Mouse (Mus musculus) embryonic stem cell, embryonic (primary cell): Measurements from ENCODE around the gene Map3k5.

Experiments
- CTCF ChIA-PET, 4 experiments: fragments of 300-600 bp in 2 of 4; fragments of 350-600 bp in 2 of 4; sonication (Branson Sonifier 250); formaldehyde crosslinking; loops; one replicate each; lab custom pipeline; 2022; ENCODE audit warnings: inconsistent platforms in 2 of 4; lab: Charles Lee
- POLR2A ChIA-PET, 4 experiments: fragments of 300-600 bp in 2 of 4; fragments of 350-600 bp in 2 of 4; sonication (Branson Sonifier 250); formaldehyde crosslinking; loops; one replicate each; lab custom pipeline; 2022; ENCODE audit warnings: antibody characterized with exemption in 4 of 4, inconsistent platforms in 1 of 4; lab: Charles Lee

The Map3k5 gene

DNA sequence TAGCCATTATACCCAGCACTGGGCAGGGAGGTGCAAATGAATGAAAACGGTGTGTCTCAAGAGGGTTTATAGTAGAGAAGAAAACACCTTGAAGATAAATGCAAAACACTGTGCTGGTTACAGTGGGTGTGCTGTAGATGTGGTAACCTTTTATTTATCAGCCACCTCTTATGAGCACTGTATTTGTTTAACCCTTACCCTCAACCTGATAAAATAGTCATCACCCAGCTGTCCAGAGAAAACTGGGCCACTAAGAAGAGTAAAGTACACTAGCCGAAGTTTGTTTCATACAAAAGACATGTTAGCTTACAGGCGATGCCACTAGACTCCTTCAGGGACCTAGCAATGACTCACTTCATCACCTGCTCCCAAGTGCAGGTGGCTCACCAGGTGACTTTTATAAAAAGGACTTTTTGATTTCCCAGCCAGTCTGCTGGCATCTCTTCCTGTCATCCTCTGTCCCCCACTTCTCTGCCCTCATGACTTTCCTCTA is 235.0 kb downstream of the Map3k5 start:
- CTCF ChIA-PET = interaction anchor here (0.6 to 2.7 kb wide), 7 partner anchors 11 to 47 kb away, joined by 3 to 14 read pairs (median 9); partner anchors contain the start of gene Map7 (in 3 of the 4)
- POLR2A ChIA-PET = interaction anchor here in 2 of 4 experiments (0.9 to 2.5 kb wide), 7 partner anchors 10 to 21 kb away, joined by 3 to 19 read pairs (median 5); partner anchors contain the start of gene Map7 (in 1 of the 2)

DNA sequence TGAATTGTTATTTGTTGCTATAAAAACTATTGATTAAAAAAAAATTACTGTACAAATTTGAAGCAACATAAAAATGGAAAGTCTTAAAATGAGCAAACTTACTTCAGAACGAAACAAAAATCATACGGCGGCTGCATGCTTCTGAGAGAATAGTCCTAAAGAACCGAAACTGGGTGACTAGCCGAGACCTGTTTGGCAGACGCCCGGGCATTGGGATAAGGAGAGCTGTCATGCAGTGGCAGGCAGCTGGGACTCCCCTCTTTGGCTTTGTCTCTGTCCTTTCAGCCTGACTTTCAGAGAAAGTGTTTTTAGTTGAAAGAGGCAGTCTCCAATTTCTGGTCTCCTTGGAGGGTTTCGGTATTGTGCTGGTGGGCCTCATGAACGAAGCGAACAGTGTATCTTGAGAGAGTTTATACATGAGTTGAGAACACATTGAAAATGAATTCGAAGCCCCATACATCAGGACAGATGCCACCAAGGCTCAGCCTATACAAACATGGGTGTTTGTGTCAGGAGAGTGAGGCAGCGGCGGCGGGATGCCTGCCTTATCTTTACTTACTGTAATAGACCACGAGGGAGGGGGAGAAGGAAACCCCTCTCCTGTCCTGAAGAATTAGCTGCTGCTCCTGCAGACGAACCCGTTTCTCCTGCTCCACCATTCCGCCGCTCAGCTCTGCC is 235.8 kb downstream of the Map3k5 start:
- ChIA-PET POLR2A (interaction anchor here (0.6 to 2.5 kb wide), 20 partner anchors 9 to 809 kb away, joined by 3 to 19 read pairs (median 4); partner anchors contain the start of gene Map7 (in 3 of the 4)), CTCF (interaction anchor here (0.6 to 2.7 kb wide), 31 partner anchors 9 to 462 kb away, joined by 3 to 14 read pairs (median 4); partner anchors contain the start of gene Map7 (in 4 of the 4))

DNA sequence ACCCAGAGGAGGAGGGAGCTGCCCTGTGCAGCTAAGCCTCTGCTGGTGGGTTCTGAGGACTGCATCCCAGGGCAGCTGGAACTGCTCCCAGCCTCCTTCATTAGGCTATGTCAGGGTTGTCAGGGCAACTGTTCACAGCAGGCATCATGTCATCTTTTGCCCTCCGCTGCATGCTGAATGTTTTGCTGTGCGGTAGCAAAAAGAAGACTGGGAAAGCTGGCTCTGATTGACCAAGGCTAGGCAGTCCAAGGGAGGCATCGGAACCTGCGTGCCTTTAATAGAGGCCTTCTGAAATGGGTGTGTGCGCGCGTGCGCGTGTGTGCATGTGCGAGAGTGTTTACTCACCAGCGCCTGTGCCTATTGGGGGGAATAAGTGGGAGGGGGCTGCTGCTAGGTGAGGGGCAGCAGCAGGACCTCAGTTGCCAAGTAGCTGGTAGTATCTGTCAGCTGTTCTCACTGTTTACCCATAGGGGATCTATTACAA is 236.4 kb downstream of the Map3k5 start:
- POLR2A ChIA-PET = interaction anchor here (0.6 to 2.5 kb wide), 24 partner anchors 8 to 810 kb away, joined by 3 to 19 read pairs (median 4); partner anchors contain the start of genes Map7 (in 3 of the 4) and Mtfr2 (in 1 of the 4)
- CTCF ChIA-PET = interaction anchor here (0.6 to 2.7 kb wide), 31 partner anchors 8 to 462 kb away, joined by 3 to 14 read pairs (median 4); partner anchors contain the start of gene Map7 (in 4 of the 4)

DNA sequence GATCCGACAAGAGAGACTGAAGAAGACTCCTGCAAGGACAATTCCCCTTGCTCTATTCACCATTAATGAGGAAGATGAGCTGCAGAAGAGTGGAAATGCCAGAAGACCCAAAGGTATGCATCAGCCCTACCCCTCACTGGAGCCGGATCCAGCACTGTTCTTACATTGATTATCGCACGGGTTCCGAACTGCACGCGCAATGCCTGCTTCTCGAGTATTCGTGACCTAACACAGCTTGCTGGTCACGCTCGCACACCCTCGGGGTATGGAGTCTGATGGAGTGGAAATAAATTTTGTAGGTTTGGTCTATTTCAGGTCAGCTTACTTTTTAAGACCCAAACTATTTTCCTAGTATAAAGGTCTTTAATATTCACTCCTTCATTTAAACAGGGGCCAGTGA is 236.9 kb downstream of the Map3k5 start:
- POLR2A ChIA-PET = interaction anchor here (0.8 to 2.5 kb wide), 21 partner anchors 8 to 264 kb away, joined by 3 to 19 read pairs (median 4); partner anchors contain the start of genes Map7 (in 2 of the 4) and Mtfr2 (in 1 of the 4)

DNA sequence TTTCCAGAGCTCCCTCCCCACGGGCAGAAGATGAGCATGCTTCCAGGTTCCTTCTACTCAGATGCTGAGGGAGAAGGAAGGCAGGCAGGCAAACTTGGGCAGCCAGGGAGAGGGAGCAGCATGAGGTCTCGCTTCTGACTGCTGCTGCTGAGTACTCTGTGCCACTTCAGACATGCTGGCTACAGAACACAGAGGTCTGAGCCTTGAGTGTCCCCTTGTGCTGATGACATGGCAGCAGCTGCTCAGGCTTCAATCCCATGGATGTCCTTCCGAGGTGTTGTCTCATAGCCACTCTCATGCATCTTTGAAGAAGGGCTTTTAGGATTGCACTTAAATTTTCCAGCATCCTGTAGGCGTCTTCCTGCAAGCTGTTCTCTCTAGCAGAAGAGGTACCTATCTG is 237.5 kb downstream of the Map3k5 start:
- ChIA-PET CTCF (interaction anchor here in 3 of 4 experiments (0.6 to 2.7 kb wide), 6 partner anchors 18 to 1277 kb away, joined by 3 to 14 read pairs (median 8); partner anchors contain the start of gene Map7 (in 2 of the 3)), POLR2A (interaction anchor here in 2 of 4 experiments (0.8 to 2.5 kb wide), 11 partner anchors 10 to 176 kb away, joined by 3 to 19 read pairs (median 7); partner anchors contain the start of genes Map7 (in 2 of the 2) and Mtfr2 (in 1 of the 2))

More for the DNA sequence above, 236.9 kb downstream of the Map3k5 start:
- CTCF ChIA-PET = interaction anchor here (0.6 to 2.7 kb wide), 17 partner anchors 7 to 1277 kb away, joined by 3 to 14 read pairs (median 5); partner anchors contain the start of gene Map7 (in 4 of the 4)

DNA sequence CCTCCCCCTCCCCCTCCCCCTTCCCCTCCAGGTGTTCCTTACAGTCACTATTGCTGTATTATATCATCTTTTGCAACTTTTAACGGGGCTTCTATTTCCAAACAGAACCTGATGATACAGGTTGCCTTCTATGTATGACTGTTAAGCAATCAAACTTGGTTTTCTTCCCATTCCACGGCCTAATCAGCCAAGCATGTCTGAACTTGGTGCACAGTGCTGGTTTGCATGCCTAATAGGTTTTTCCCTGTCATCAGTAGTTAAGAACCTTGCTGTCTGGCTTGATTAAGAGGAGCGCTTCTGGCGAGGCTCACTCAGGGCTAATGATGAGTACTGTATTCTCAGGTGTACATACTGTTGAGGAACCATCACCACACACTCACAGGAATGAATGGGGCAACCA is 239.5 kb downstream of the Map3k5 start:
- ChIA-PET CTCF (interaction anchor here in 1 of 4 experiments (1.3 kb wide), 1 partner anchor 25 kb away, joined by 3 read pairs; the partner anchor contains the start of gene Map7), POLR2A (interaction anchor here in 3 of 4 experiments (0.8 to 1.3 kb wide), 3 partner anchors 11 to 16 kb away, joined by 3 read pairs; no protein-coding TSS in a partner anchor)

DNA sequence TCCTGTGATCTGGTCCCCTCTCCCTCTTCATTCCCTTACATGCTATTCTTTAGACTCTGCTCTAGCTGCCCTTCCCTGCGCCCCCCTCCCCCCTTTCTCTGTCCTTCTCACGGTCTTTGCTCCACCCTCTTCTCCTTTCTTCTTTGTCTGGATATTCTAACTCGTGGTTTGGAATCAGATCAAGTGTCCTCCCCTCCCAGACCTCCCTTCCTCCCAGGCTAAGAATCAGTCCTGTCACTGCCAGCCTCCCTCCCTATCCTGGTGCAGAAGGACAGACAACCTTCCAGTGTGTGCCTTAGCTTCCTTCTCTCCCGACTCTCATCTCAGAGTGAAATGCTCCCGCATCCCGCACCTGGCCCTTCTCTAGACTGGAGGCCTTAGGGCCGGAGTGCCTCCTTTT is 241.8 kb downstream of the Map3k5 start:
- POLR2A ChIA-PET = interaction anchor here (0.7 to 3.3 kb wide), 20 partner anchors 9 to 138 kb away, joined by 3 to 16 read pairs (median 4); partner anchors contain the start of genes Bclaf1 (in 1 of the 4) and Map7 (in 1 of the 4)
- CTCF ChIA-PET = no interaction called here

DNA sequence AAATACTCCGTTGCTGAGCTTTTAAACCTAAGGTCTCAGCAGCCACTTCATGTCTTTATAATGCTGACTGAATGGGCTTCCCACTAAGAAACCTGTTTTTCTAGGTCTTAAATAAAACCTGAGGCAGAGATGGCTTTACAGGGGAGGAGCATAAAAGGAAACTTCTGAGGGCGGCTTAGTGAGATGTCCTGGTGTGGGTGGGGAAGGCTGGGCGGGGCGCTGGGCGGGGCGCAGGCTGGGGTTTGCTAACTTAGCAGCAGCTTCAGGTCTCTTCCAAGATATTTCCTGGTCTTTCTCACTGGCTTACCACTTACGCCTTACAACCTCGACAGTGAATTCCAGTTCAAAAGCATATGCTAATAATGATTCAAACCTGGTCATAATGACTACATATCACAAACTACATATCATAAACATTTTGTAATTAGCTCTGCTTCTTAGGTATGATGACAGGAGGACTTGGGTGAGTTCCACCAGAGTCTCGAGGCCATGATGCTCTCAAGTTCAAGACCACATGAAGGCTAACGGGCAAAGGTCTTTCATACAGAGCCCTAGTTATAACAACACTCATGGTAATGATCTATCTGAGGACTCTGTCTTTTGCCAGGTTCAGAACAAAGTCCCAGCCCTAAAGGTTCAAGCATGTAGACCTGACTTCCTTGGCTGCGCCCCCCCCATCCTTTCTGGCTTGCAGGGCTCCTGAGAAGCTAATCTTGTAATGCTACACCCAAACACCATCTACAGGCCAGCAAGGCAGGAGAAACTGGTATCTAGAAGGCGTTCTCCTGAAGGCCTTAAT is 244.7 kb downstream of the Map3k5 start:
- CTCF ChIA-PET = interaction anchor here in 1 of 4 experiments (1.5 to 2.2 kb wide), 2 partner anchors 8 to 30 kb away, joined by 3 to 8 read pairs; partner anchors contain the start of gene Map7
- POLR2A ChIA-PET = interaction anchor here (0.6 to 1.6 kb wide), 19 partner anchors 8 to 950 kb away, joined by 3 to 7 read pairs (median 3); no protein-coding TSS in a partner anchor

DNA sequence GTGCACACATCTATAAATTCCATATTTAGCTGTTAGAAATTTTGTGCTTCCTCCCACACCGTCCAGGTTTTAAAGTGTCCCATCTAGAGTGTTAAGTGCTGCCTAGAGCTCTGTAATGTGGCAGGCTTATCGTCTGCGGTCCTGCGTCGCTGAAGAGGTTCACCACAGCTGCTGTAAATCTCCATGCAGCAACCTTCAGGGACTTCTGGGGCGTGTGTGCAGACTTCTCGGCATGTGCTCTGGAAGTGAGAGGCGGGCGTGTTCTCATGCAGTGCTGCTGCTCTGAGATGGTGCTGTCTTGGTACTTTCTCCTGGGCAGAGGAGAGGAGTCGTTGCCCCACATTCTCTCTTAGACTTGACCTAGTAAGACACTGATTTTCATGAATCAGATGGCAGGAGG is 246.9 kb downstream of the Map3k5 start:
- ChIA-PET CTCF (interaction anchor here in 1 of 4 experiments (0.6 to 1.1 kb wide), 3 partner anchors 11 to 45 kb away, joined by 3 to 4 read pairs (median 3); partner anchors contain the start of gene Map7), POLR2A (interaction anchor here (0.6 to 2.1 kb wide), 11 partner anchors 10 to 132 kb away, joined by 3 to 7 read pairs (median 4); partner anchors contain the start of gene Bclaf1 (in 1 of the 4))

DNA sequence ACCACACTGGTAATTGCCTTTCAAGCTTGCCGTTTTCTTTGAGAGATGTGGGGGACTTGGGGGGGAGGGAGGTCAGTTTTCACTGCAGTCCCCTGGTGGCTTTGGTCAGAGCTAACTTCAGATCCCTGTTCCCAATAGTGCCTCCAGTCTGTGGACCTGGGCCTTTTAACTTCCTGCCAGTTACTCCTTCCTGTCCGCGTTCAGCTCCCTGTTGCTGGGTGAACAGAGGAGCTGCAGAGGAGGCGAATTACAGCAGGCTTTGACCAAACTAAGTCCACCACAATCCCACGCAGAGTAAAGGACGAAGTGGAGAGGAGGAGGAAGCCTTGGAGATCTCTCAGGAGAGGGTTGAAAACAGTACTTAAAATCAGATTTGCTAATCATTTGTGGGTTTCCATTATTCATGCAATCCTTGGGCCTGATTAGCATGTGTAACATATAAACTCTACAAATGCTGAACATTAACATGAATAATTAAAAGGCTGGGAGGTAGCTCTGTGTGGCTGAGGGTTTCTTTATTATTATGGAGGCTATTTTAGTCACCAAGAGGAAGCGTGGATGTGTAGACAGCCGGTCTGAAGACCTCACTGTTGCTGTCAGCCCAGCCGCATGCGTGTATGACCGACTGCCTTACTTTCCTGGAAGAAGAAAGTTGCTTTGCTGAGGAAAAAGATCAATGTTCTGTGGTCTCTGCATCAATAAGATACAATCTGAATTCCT is 247.6 kb downstream of the Map3k5 start:
- ChIA-PET POLR2A (interaction anchor here (0.6 to 2.1 kb wide), 14 partner anchors 11 to 131 kb away, joined by 3 to 7 read pairs (median 4); partner anchors contain the start of gene Bclaf1 (in 1 of the 4)), CTCF (interaction anchor here in 2 of 4 experiments (0.6 to 1.1 kb wide), 4 partner anchors 11 to 59 kb away, joined by 3 to 4 read pairs (median 3); partner anchors contain the start of gene Map7 (in 1 of the 2))

DNA sequence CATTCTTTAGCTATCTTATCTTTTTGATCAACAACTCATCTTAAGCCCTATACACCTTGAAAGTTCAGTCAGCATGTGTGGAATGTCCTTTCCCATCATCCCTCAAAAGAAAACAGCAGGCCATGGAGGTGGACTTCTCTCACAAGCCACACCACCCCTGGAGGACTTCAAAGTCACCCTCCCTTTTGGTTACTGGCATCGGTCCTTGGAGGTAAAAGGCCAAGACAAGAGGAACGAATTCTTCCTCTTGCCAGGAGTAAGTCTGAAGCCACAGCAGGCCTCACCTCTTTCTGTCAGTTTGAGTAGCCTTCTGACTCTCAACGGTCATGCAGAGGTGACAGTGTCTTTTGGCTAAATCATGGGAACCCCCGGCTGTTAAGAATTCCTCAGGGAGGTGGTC is 250.1 kb downstream of the Map3k5 start:
- ChIA-PET CTCF (no interaction called here), POLR2A (interaction anchor here in 2 of 4 experiments (0.8 to 1.3 kb wide), 3 partner anchors 11 to 128 kb away, joined by 3 to 4 read pairs (median 3); partner anchors contain the start of gene Bclaf1 (in 1 of the 2))

DNA sequence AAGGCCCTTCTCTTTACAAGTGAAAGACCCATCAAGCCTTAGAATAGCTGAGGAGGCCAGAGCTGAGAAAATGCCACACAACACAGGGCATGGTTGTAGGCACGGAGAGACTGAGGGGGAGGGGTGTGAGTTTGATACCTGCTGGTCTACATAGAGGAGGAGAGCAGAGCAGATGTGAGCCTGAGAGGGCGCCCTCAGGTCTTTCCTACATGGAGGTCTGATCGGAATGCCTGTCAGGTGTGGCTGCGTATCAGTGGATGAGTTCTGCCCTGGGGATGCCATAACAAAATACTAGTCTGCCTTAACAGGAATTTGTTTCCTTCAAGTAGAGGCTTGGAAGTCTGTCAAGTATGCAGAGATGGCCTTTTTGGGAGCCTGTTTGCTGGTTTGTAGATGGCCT is 251.0 kb downstream of the Map3k5 start:
- POLR2A ChIA-PET = interaction anchor here in 3 of 4 experiments (0.6 to 3.9 kb wide), 5 partner anchors 9 to 12 kb away, joined by 3 to 16 read pairs (median 3); no protein-coding TSS in a partner anchor
- CTCF ChIA-PET = no interaction called here

DNA sequence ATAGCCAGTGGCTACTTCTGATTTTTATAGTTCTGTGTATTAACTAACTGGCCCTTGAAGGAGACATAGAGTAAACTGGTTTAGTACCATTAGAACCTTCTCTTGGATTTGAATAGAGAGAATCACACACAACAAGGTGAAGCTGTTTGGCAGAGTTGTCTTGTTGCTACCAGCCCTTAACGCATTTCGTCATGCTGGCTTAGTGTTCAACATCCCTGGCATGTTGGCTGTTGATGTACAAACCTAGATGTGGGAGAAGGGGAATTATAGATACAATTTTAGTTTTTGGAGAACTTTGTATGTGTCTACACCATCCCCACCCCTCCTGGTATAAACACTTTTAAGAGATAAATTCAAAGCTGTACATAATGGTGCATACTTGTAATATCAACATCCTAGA is 251.5 kb downstream of the Map3k5 start:
- ChIA-PET POLR2A (interaction anchor here (0.6 to 5.4 kb wide), 11 partner anchors 10 to 127 kb away, joined by 3 to 27 read pairs (median 4); partner anchors contain the start of gene Bclaf1 (in 1 of the 4)), CTCF (interaction anchor here in 1 of 4 experiments (0.6 kb wide), 1 partner anchor 16 kb away, joined by 14 read pairs; no protein-coding TSS in a partner anchor)

DNA sequence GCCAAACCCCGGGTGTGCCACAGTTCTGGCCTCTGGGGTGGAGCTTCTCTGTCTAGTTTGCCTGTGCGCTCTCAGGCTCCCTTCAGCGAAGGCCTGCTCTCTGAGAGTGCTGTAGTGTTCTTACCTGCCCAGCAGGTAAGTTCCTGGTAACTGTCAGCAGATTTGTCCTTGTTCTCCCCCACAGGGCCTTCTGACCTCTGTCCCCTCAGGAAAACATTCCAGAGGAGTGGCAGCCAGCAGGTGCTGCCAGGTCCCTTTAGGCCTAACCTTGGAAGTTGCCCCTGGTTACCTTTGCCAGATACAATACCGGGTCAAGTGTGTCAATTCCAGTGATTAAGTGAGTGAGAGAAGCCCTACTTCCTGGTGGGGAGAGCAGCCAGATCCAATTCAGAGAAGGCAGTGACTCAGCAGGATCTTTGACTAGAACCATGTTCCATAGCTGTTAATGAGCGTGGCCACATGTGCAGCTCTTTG is 252.6 kb downstream of the Map3k5 start:
- ChIA-PET CTCF (interaction anchor here in 2 of 4 experiments (0.5 to 1.0 kb wide), 3 partner anchors 54 to 571 kb away, joined by 3 to 6 read pairs (median 3); no protein-coding TSS in a partner anchor), POLR2A (interaction anchor here (0.7 to 5.4 kb wide), 28 partner anchors 8 to 125 kb away, joined by 3 to 27 read pairs (median 4); partner anchors contain the start of genes Map7 (in 2 of the 4) and Bclaf1 (in 1 of the 4))

DNA sequence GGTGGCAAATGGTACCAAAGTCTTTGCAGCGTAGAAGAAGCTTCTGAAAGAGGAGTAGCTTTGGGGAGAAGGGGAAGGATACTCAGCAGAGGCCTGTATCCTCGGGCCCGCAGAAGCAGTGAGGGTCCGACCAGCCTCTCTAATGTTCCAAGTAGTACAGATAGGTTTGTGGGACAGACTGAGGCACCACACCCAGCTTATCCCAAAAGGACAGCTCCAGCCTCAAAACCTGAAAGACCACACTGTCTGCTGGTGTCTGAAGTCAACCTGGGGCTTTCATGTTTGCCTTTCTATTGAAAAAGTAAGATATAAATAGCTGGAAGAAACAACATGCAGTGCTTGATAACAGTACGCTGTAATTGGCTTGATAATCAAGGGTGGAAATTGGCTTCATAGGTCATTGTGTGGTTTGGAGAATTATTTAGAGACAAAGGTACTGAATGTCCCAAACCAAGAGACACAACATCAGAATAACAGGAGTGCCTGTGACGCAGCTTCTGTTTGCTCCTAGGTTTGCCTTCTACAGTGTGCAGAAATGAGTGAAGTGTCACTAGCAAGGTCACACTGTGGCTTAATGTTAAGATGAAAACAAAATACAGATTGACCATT is 256.0 kb downstream of the Map3k5 start:
- ChIA-PET CTCF (interaction anchor here in 1 of 4 experiments (0.7 kb wide), 1 partner anchor 64 kb away, joined by 3 read pairs; no protein-coding TSS in a partner anchor), POLR2A (interaction anchor here in 2 of 4 experiments (0.8 to 5.4 kb wide), 13 partner anchors 8 to 122 kb away, joined by 3 to 27 read pairs (median 4); partner anchors contain the start of genes Bclaf1 (in 1 of the 2) and Map7 (in 1 of the 2))
